Mouse (Mus musculus) 3134 (cell line): ENCODE results near the gene Dna2.

Source experiments
- DNase-seq: peaks from one replicate; pipeline ENCODE4 v3.0.0-alpha.2; 2011; ENCODE audit warnings: low spot score; ENCODE audit not compliant: insufficient read length; ENCODE audit errors: extremely low read depth

Gene Dna2

GRCm38 (mm10) chr10:62980039-62980954 lies 33.5 kb downstream of the Dna2 start, which contains the start of gene Rufy2:
Gene Rufy2, plus strand, starts transcription at chr10:62980223.
- DNase-seq: peak; percentile 74

- no peak for DNase-seq
Observed at GRCm38 (mm10) chr10:62984072-62984471, 37.2 kb downstream of the Dna2 start.

GRCm38 (mm10) chr10:62984495-62984894 lies 37.7 kb downstream of the Dna2 start:
- no peak for DNase-seq

- no peak for DNase-seq
Observed at GRCm38 (mm10) chr10:62987341-62987740, 40.5 kb downstream of the Dna2 start.

GRCm38 (mm10) chr10:62990636-62991035 lies 43.8 kb downstream of the Dna2 start:
- no peak for DNase-seq

- DNase-seq: no peak
Observed at GRCm38 (mm10) chr10:62993991-62994390, 47.2 kb downstream of the Dna2 start.

- DNase-seq: no peak
Observed at GRCm38 (mm10) chr10:63000584-63000983, 53.8 kb downstream of the Dna2 start.

- DNase-seq: no peak
Observed at GRCm38 (mm10) chr10:63003252-63003651, 56.4 kb downstream of the Dna2 start.

GRCm38 (mm10) chr10:63004556-63004955 lies 57.7 kb downstream of the Dna2 start:
- no peak for DNase-seq

- DNase-seq: peak; percentile 28
Observed at GRCm38 (mm10) chr10:63008193-63008592, 61.4 kb downstream of the Dna2 start.

GRCm38 (mm10) chr10:63010268-63010667 lies 63.4 kb downstream of the Dna2 start:
- DNase-seq: no peak

GRCm38 (mm10) chr10:63011556-63011955 lies 64.7 kb downstream of the Dna2 start:
- DNase-seq: no peak

- no peak for DNase-seq
Observed at GRCm38 (mm10) chr10:63013476-63013875, 66.7 kb downstream of the Dna2 start.

GRCm38 (mm10) chr10:63014168-63014567 lies 67.3 kb downstream of the Dna2 start:
- no peak for DNase-seq

GRCm38 (mm10) chr10:63019304-63019703 lies 72.5 kb downstream of the Dna2 start:
- no peak for DNase-seq

- DNase-seq: no peak
Observed at GRCm38 (mm10) chr10:63021702-63022101, 74.9 kb downstream of the Dna2 start.

GRCm38 (mm10) chr10:63022541-63023120 lies 75.8 kb downstream of the Dna2 start:
- DNase-seq: no peak

GRCm38 (mm10) chr10:63023121-63023748 lies 76.4 kb downstream of the Dna2 start:
- DNase-seq: no peak
